Comparison of ENCODE assay signal across 9 mouse cellular contexts in the genomic region with DNA sequence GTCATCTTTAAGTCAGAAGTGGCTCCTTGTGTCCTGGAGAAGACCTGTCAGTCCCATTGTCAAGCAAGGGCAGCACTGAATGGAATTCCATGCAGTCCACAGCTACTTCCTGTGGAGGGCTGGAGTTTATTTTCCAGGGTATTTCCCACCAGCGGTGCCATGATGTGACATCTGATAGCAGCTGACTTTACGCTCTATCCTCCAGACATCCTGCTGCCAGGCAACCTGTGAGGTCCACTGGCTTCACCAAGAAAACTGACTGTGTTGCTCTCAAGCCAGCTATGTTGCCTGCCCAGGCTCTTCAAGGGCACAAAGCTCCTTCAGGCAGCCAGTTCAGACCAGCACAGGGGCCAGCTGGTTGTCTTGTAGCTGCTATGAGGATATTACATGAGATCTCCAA.
DNase-seq lines count a peak whose midpoint lies in the region; ATAC-seq and TF ChIP-seq lines count a peak whose summit lies in the region.
"Had no signal": no experiment of that assay in that cellular context is flagged by ENCODE, and none has a peak within 500 bp of the region (broad histone marks: within the 10 kb centered on the region; RNA-seq: fewer than 3 reads in every experiment).

No protein-coding gene starts in this region.

- 11% methylated on average over 2 of the region's 2 CpGs for WGBS in heart, embryonic 14.5 days
- 29% methylated on average over 2 of the region's 2 CpGs for WGBS in lung, embryonic 14.5 days
- WGBS in thymus, adult 2 months, result 89% methylated on average over 2 of the region's 2 CpGs

- H3K4me1 ChIP-seq in heart, embryonic 14.5 days (ENCODE audit: control insufficient read depth in 2 of 2, insufficient read depth in 2 of 2, low read length in 2 of 2), result peaks cover 48 to 83% of the 10 kb centered on the region in 2 experiments
- H3K4me1 ChIP-seq in lung, embryonic 14.5 days (ENCODE audit: insufficient read depth), result peaks cover 27% of the 10 kb centered on the region
- H3K4me1 ChIP-seq in thymus, adult 2 months (replicated peaks; ENCODE audit: control insufficient read depth, insufficient read depth, low read length), result peaks cover 9% of the 10 kb centered on the region; the same call in 1 of the 2 replicates

- TF ChIP-seq POLR2A in thymus, adult 2 months (IDR thresholded peaks at IDR 0.05; ENCODE audit: control insufficient read depth, extremely low read depth, insufficient read depth, low read length, poor library complexity), result no peak

- 0 out of 2 replicates have a peak, but pooled peaks have one; percentile 10 for TF ChIP-seq CTCF in lung, embryonic 14.5 days (IDR thresholded peaks at IDR 0.05; ENCODE audit: low read depth)
- TF ChIP-seq CTCF in thymus, adult 2 months (IDR thresholded peaks at IDR 0.05; ENCODE audit: borderline replicate concordance, control insufficient read depth, extremely low read depth, insufficient read depth, low read length, poor library complexity), result no peak

- H3K27me3 ChIP-seq in heart, embryonic 14.5 days (ENCODE audit: control insufficient read depth, insufficient read depth, low read length), result no peaks in the 10 kb centered on the region
- no peaks in the 10 kb centered on the region for H3K27me3 ChIP-seq in lung, embryonic 14.5 days (ENCODE audit: insufficient read depth, low read length)
- no peaks in the 10 kb centered on the region for H3K27me3 ChIP-seq in thymus, adult 2 months (ENCODE audit: control insufficient read depth, insufficient read depth, low read length)

- H3K4me3 ChIP-seq in heart, embryonic 14.5 days (ENCODE audit: control insufficient read depth in 1 of 2, insufficient read depth in 1 of 2, low read depth in 1 of 2, low read length in 2 of 2), result no peak overlapping the region
- H3K4me3 ChIP-seq in lung, embryonic 14.5 days (ENCODE audit: low read depth, low read length), result no peak overlapping the region
- H3K4me3 ChIP-seq in thymus, adult 2 months (ENCODE audit: control insufficient read depth, insufficient read depth, low read length), result no peak overlapping the region

- H3K27ac ChIP-seq in heart, embryonic 14.5 days (replicated peaks in 1 of 2; ENCODE audit: control insufficient read depth in 1 of 2, insufficient read depth in 1 of 2, low read depth in 2 of 2, low read length in 2 of 2), result peak overlapping the region; percentile 97
- H3K27ac ChIP-seq in lung, embryonic 14.5 days (ENCODE audit: low read depth), result peak overlapping the region; percentile 84
- H3K27ac ChIP-seq in thymus, adult 2 months (ENCODE audit: control insufficient read depth, insufficient read depth, low read length), result no peak overlapping the region
- H3K27ac ChIP-seq: macrophage had no signal

- peak overlapping the region; percentile 4; the same call in 1 of the 2 replicates for H3K4me2 ChIP-seq in heart, embryonic 14.5 days (ENCODE audit: low read length)
- H3K4me2 ChIP-seq in lung, embryonic 14.5 days, result no peak overlapping the region

- peak; percentile 93 for DNase-seq in heart, adult 11 months
- DNase-seq in heart, postnatal 36 days, result no peak
- DNase-seq in Muller cell, postnatal 12 days (ENCODE audit: inconsistent ontology term), result peak; percentile 78
- peak; percentile 61 for DNase-seq in lung, embryonic 14.5 days
- no peak for DNase-seq in adrenal gland, postnatal 14 days
- DNase-seq in thymus, adult 2 months, result no peak
- DNase-seq in ovary, postnatal 10 days (ENCODE audit: low spot score), result no peak

- no peaks in the 10 kb centered on the region for H3K36me3 ChIP-seq in heart, embryonic 14.5 days (ENCODE audit: control insufficient read depth, insufficient read depth, low read length)
- no peaks in the 10 kb centered on the region for H3K36me3 ChIP-seq in lung, embryonic 14.5 days (ENCODE audit: insufficient read depth)
- no peaks in the 10 kb centered on the region for H3K36me3 ChIP-seq in thymus, adult 2 months (ENCODE audit: control insufficient read depth, insufficient read depth, low read length)

- no peak for ATAC-seq in heart, embryonic 14.5 days (ENCODE audit: insufficient number of reproducible peaks, insufficient read depth, low FRiP score, low read depth)
- ATAC-seq in lung, embryonic 14.5 days (ENCODE audit: insufficient read depth), result peak; percentile 6; the same call in 1 of the 2 replicates

- intact Hi-C loops in heart, postnatal 36 days (cut with DNase I), result no loop called here

- H3K9me3 ChIP-seq in heart, embryonic 14.5 days (ENCODE audit: control insufficient read depth, low read length), result no peaks in the 10 kb centered on the region
- no peaks in the 10 kb centered on the region for H3K9me3 ChIP-seq in lung, embryonic 14.5 days (ENCODE audit: low read depth, low read length)

- peak overlapping the region; percentile 59 for H3K9ac ChIP-seq in heart, embryonic 14.5 days (ENCODE audit: low read length)
- H3K9ac ChIP-seq in lung, embryonic 14.5 days, result no peak overlapping the region

Comparison
In these comparisons a context has a peak if more than half of its experiments do, and no peak if none do; other contexts are left out.
1. DNase-seq: peak in heart, adult 11 months (single experiment), Muller cell, postnatal 12 days (single experiment) and lung, embryonic 14.5 days (single experiment); none in heart, postnatal 36 days (0 of 2), adrenal gland, postnatal 14 days (single experiment), thymus, adult 2 months (single experiment) and ovary, postnatal 10 days (single experiment).